Mouse (Mus musculus) erythroblast, embryonic 14.5 days (primary cell): Measurements from ENCODE around the gene Dcpp3.
"Not testable (repeated sequence)": the region's sequence is repeated elsewhere in the genome, so short reads cannot be mapped to it uniquely, and the experiment has no call there.

Experiments
- GATA1 ChIP-seq: IDR thresholded peaks from 2 replicates; pipeline ENCODE4 v1.6.1; 2012; ENCODE audit warnings: low read length, inconsistent platforms, mixed read lengths
- TAL1 ChIP-seq: IDR thresholded peaks from 3 replicates; pipeline ENCODE4 v1.6.1; 2012; ENCODE audit warnings: low read length, inconsistent platforms, mixed read lengths

GRCm38 (mm10) chr17:23947486-23947885, 30.2 kb downstream of the Dcpp3 start:
- TF ChIP-seq TAL1, GATA1: not testable (repeated sequence)
